Mouse (Mus musculus) heart, embryonic 15.5 days (tissue): Measurements from ENCODE around the gene Tgm1. TPM values are rescaled to one million over a fixed set of nuclear protein-coding genes. Genes with fewer than 3 reads are reported as not detected.

ENCODE experiments used
- ATAC-seq: fragments of 200-750 bp; cut with Nextera tagmentation; replicated peaks from 2 replicates; pipeline ENCODE4 v1.8.0; 2017; ENCODE audit warnings: low read depth, moderate TSS enrichment; ENCODE audit not compliant: insufficient number of reproducible peaks, insufficient read depth, low FRiP score
- H3K27ac ChIP-seq: fragments of 300-500 bp; sonication (generic); 2 replicates; pipeline ENCODE4 v1.5.1; 2015; ENCODE audit warnings: mild to moderate bottlenecking, inconsistent platforms
- H3K27me3 ChIP-seq: fragments of 300-500 bp; sonication (generic); 2 replicates; pipeline ENCODE4 v1.6.1; 2015; ENCODE audit warnings: inconsistent platforms
- H3K36me3 ChIP-seq: fragments of 300-500 bp; sonication (generic); 2 replicates; pipeline ENCODE4 v1.6.1; 2015; ENCODE audit warnings: mild to moderate bottlenecking, inconsistent platforms
- H3K4me1 ChIP-seq: fragments of 300-500 bp; sonication (generic); replicated peaks from 2 replicates; pipeline ENCODE4 v1.6.1; 2015; ENCODE audit warnings: inconsistent platforms
- H3K4me2 ChIP-seq: fragments of 300-500 bp; sonication (generic); 2 replicates; pipeline ENCODE4 v1.6.1; 2015; ENCODE audit warnings: inconsistent platforms, mild to moderate bottlenecking, moderate library complexity
- H3K4me3 ChIP-seq: fragments of 300-500 bp; sonication (generic); 2 replicates; pipeline ENCODE4 v1.5.1; 2015; ENCODE audit warnings: mild to moderate bottlenecking, inconsistent platforms
- H3K9ac ChIP-seq: fragments of 300-500 bp; sonication (generic); 2 replicates; pipeline ENCODE4 v1.6.1; 2015; ENCODE audit warnings: mild to moderate bottlenecking, inconsistent platforms
- H3K9me3 ChIP-seq: fragments of 300-500 bp; sonication (generic); replicated peaks from 2 replicates; pipeline ENCODE4 v1.6.1; 2016; ENCODE audit warnings: inconsistent platforms
- WGBS: fragments of 180-500 bp; shearing (Covaris S2); methylation state at CpG from one replicate; pipeline ENCODE4 v1.1.7; 2015; ENCODE audit warnings: mixed read lengths; 5-methylcytosine and 5-hydroxymethylcytosine counted together
- polyA plus RNA-seq: library from polyadenylated mRNA; unstranded; fragments of >200 nt; fragmentation: Nextera tagmentation; extraction: Ambion mirVana; gene quantifications from 2 replicates; pipeline ENCODE4 v1.2.1, GENCODE M21; 2015

Tgm1 gene
- polyA plus RNA-seq, 1 experiment from 2014 or later, result 0.20 TPM

- Histone ChIP-seq H3K4me2 (no peak overlapping the region), H3K36me3 (peaks cover 11% of the 10 kb centered on the region; the same call in 1 of the 2 replicates), H3K4me1 (peaks cover 7% of the 10 kb centered on the region), H3K9ac (no peak overlapping the region), H3K4me3 (no peak overlapping the region), H3K27me3 (0 out of 2 replicates have a peak, but pooled peaks cover 6% of the 10 kb centered on the region), H3K27ac (no peak overlapping the region), H3K9me3 (no peaks in the 10 kb centered on the region)
- no peak for ATAC-seq
- WGBS, result 95% methylated on average over 7 of the region's 7 CpGs
Measured at GRCm38 (mm10) chr14:55723433-55723832, 9.7 kb upstream of the Tgm1 start.

- H3K36me3 ChIP-seq, result peaks cover 15% of the 10 kb centered on the region; the same call in 1 of the 2 replicates
- no peaks in the 10 kb centered on the region for H3K9me3 ChIP-seq
- peak overlapping the region; percentile 69 for H3K4me2 ChIP-seq
- no peak for ATAC-seq
- H3K9ac ChIP-seq, result no peak overlapping the region
- H3K4me3 ChIP-seq, result peak overlapping the region; percentile 81
- no peaks in the 10 kb centered on the region for H3K27me3 ChIP-seq
- no peak overlapping the region for H3K27ac ChIP-seq
- WGBS, result 46% methylated on average over 8 of the region's 8 CpGs
- peaks cover 7% of the 10 kb centered on the region for H3K4me1 ChIP-seq
Measured at GRCm38 (mm10) chr14:55722438-55722945, 8.8 kb upstream of the Tgm1 start.

GRCm38 (mm10) chr14:55721700-55722437 lies 8.1 kb upstream of the Tgm1 start, which contains the start of gene Rabggta:
Gene Rabggta (minus strand): TSS chr14:55722263.
- peaks cover 20% of the 10 kb centered on the region; the same call in 1 of the 2 replicates for H3K36me3 ChIP-seq
- H3K27ac ChIP-seq, result peak within 1 kb of the TSS; percentile 84
- H3K4me3 ChIP-seq, result peak within 1 kb of the TSS; percentile 81
- H3K4me1 ChIP-seq, result peaks cover 7% of the 10 kb centered on the region
- peak; percentile 94 for ATAC-seq
- peak within 1 kb of the TSS; percentile 69 for H3K4me2 ChIP-seq
- H3K27me3 ChIP-seq, result no peaks in the 10 kb centered on the region
- under 1% methylated on average over 50 of the region's 50 CpGs for WGBS
- no peaks in the 10 kb centered on the region for H3K9me3 ChIP-seq
- H3K9ac ChIP-seq, result peak within 1 kb of the TSS; percentile 82

- Histone ChIP-seq H3K9me3 (no peaks in the 10 kb centered on the region), H3K27me3 (no peaks in the 10 kb centered on the region), H3K36me3 (peaks cover 20% of the 10 kb centered on the region; the same call in 1 of the 2 replicates), H3K9ac (no peak overlapping the region), H3K4me3 (peak overlapping the region; percentile 81), H3K4me2 (peak overlapping the region; percentile 69), H3K27ac (no peak overlapping the region), H3K4me1 (peaks cover 7% of the 10 kb centered on the region)
- ATAC-seq, result no peak
- 81% methylated on average over 6 of the region's 6 CpGs for WGBS
Measured at GRCm38 (mm10) chr14:55721076-55721475, 7.3 kb upstream of the Tgm1 start.

- WGBS, result 89% methylated on average over 12 of the region's 12 CpGs
- H3K4me2 ChIP-seq, result no peak overlapping the region
Measured at GRCm38 (mm10) chr14:55720666-55721065, 6.9 kb upstream of the Tgm1 start.

GRCm38 (mm10) chr14:55719737-55720136 lies 6.0 kb upstream of the Tgm1 start:
- Histone ChIP-seq H3K9me3 (no peaks in the 10 kb centered on the region), H3K27me3 (no peaks in the 10 kb centered on the region), H3K4me2 (no peak overlapping the region), H3K36me3 (peaks cover 20% of the 10 kb centered on the region; the same call in 1 of the 2 replicates), H3K9ac (no peak overlapping the region), H3K4me3 (no peak overlapping the region), H3K27ac (no peak overlapping the region), H3K4me1 (peaks cover 7% of the 10 kb centered on the region)
- no peak for ATAC-seq
- WGBS, result 82% methylated on average over 6 of the region's 6 CpGs

More at GRCm38 (mm10) chr14:55720666-55721065, 6.9 kb upstream of the Tgm1 start:
- ATAC-seq, result no peak
- H3K4me1 ChIP-seq, result peaks cover 7% of the 10 kb centered on the region
- no peak overlapping the region for H3K4me3 ChIP-seq
- no peak overlapping the region for H3K27ac ChIP-seq
- H3K9me3 ChIP-seq, result no peaks in the 10 kb centered on the region
- no peak overlapping the region for H3K9ac ChIP-seq
- peaks cover 20% of the 10 kb centered on the region; the same call in 1 of the 2 replicates for H3K36me3 ChIP-seq
- no peaks in the 10 kb centered on the region for H3K27me3 ChIP-seq

- H3K27me3 ChIP-seq, result peaks cover 14% of the 10 kb centered on the region
- ATAC-seq, result no peak
- H3K9ac ChIP-seq, result no peak overlapping the region
- no peak overlapping the region for H3K27ac ChIP-seq
- H3K4me3 ChIP-seq, result no peak overlapping the region
- peaks cover 20% of the 10 kb centered on the region; the same call in 1 of the 2 replicates for H3K36me3 ChIP-seq
- 82% methylated on average over 8 of the region's 8 CpGs for WGBS
- no peaks in the 10 kb centered on the region for H3K9me3 ChIP-seq
- no peak overlapping the region for H3K4me2 ChIP-seq
- H3K4me1 ChIP-seq, result peaks cover 11% of the 10 kb centered on the region
Measured at GRCm38 (mm10) chr14:55716884-55717283, 3.2 kb upstream of the Tgm1 start.

- H3K4me1 ChIP-seq, result peaks cover 11% of the 10 kb centered on the region
- no peak overlapping the region for H3K27ac ChIP-seq
- peaks cover 20% of the 10 kb centered on the region; the same call in 1 of the 2 replicates for H3K36me3 ChIP-seq
- no peaks in the 10 kb centered on the region for H3K9me3 ChIP-seq
- H3K27me3 ChIP-seq, result peaks cover 20% of the 10 kb centered on the region
- 91% methylated on average over 6 of the region's 6 CpGs for WGBS
- H3K4me2 ChIP-seq, result no peak overlapping the region
- no peak overlapping the region for H3K9ac ChIP-seq
- ATAC-seq, result no peak
- H3K4me3 ChIP-seq, result no peak overlapping the region
Measured at GRCm38 (mm10) chr14:55716271-55716670, 2.5 kb upstream of the Tgm1 start.

- Histone ChIP-seq H3K36me3 (peaks cover 17% of the 10 kb centered on the region; the same call in 1 of the 2 replicates), H3K9me3 (no peaks in the 10 kb centered on the region), H3K4me3 (no peak overlapping the region), H3K27me3 (peaks cover 20% of the 10 kb centered on the region), H3K4me1 (peaks cover 11% of the 10 kb centered on the region), H3K9ac (no peak overlapping the region), H3K27ac (no peak overlapping the region), H3K4me2 (no peak overlapping the region)
- ATAC-seq, result no peak
- 31% methylated on average over 6 of the region's 6 CpGs for WGBS
Measured at GRCm38 (mm10) chr14:55714893-55715292, 1.2 kb upstream of the Tgm1 start.

- peaks cover 20% of the 10 kb centered on the region for H3K27me3 ChIP-seq
- peaks cover 11% of the 10 kb centered on the region for H3K4me1 ChIP-seq
- peak overlapping the region; percentile 28 for H3K4me3 ChIP-seq
- no peak overlapping the region for H3K27ac ChIP-seq
- peaks cover 6% of the 10 kb centered on the region; the same call in 1 of the 2 replicates for H3K36me3 ChIP-seq
- 0 out of 2 replicates have a peak, but pooled peaks have one; percentile 36 for ATAC-seq
- WGBS, result 13% methylated on average over 25 of the region's 25 CpGs
- H3K9ac ChIP-seq, result no peak overlapping the region
- peak overlapping the region; percentile 56 for H3K4me2 ChIP-seq
- H3K9me3 ChIP-seq, result no peaks in the 10 kb centered on the region
Measured at GRCm38 (mm10) chr14:55713007-55713728, 558 bp downstream of the Tgm1 start.

GRCm38 (mm10) chr14:55711786-55712185 lies 1.9 kb downstream of the Tgm1 start:
- no peak overlapping the region for H3K9ac ChIP-seq
- no peak overlapping the region for H3K4me2 ChIP-seq
- ATAC-seq, result no peak
- peaks cover 20% of the 10 kb centered on the region for H3K27me3 ChIP-seq
- 71% methylated on average over 7 of the region's 7 CpGs for WGBS
- H3K27ac ChIP-seq, result no peak overlapping the region
- H3K36me3 ChIP-seq, result no peaks in the 10 kb centered on the region
- H3K9me3 ChIP-seq, result no peaks in the 10 kb centered on the region
- H3K4me1 ChIP-seq, result peaks cover 11% of the 10 kb centered on the region
- no peak overlapping the region for H3K4me3 ChIP-seq
